Mouse (Mus musculus) embryonic facial prominence, embryonic 11.5 days (tissue): ENCODE results near the gene Rnase1. TPM values are rescaled to one million over a fixed set of nuclear protein-coding genes. Genes with fewer than 3 reads are reported as not detected.
"Not testable (repeated sequence)": the region's sequence is repeated elsewhere in the genome, so short reads cannot be mapped to it uniquely, and the experiment has no call there.

ENCODE experiments used
- ATAC-seq: fragments of 200-750 bp; cut with Nextera tagmentation; replicated peaks from 2 replicates; pipeline ENCODE4 v1.8.0; 2017; ENCODE audit warnings: low read depth; ENCODE audit not compliant: insufficient number of reproducible peaks, low FRiP score, low TSS enrichment
- DNase-seq: peaks from one replicate; pipeline ENCODE4 v3.0.0-alpha.2; 2015; ENCODE audit warnings: low spot score
- H3K27ac ChIP-seq: fragments of 300-500 bp; sonication (generic); replicated peaks from 2 replicates; pipeline ENCODE4 v1.5.1; 2014; ENCODE audit warnings: mild to moderate bottlenecking, low read depth, low read length, control low read depth
- H3K27me3 ChIP-seq: fragments of 300-500 bp; sonication (generic); 2 replicates; pipeline ENCODE4 v1.6.1; 2014; ENCODE audit warnings: mild to moderate bottlenecking, low read length, moderate library complexity, mixed read lengths; ENCODE audit not compliant: control insufficient read depth, insufficient read depth
- H3K36me3 ChIP-seq: fragments of 300-500 bp; sonication (generic); replicated peaks from 2 replicates; pipeline ENCODE4 v1.6.1; 2014; ENCODE audit warnings: low read depth, mild to moderate bottlenecking, low read length, moderate library complexity, mixed read lengths; ENCODE audit not compliant: control insufficient read depth, insufficient read depth
- H3K4me1 ChIP-seq: fragments of 300-500 bp; sonication (generic); 2 replicates; pipeline ENCODE4 v1.6.1; 2014; ENCODE audit warnings: low read length, mixed read lengths; ENCODE audit not compliant: control insufficient read depth, insufficient read depth
- H3K4me2 ChIP-seq: fragments of 300-500 bp; sonication (generic); 2 replicates; pipeline ENCODE4 v1.6.1; 2014; ENCODE audit warnings: low read depth, mild to moderate bottlenecking, control low read depth, low read length, moderate library complexity
- H3K4me3 ChIP-seq: fragments of 300-500 bp; sonication (generic); 2 replicates; pipeline ENCODE4 v1.5.1; 2014; ENCODE audit warnings: low read depth, low read length, control low read depth
- H3K9ac ChIP-seq: fragments of 300-500 bp; sonication (generic); replicated peaks from 2 replicates; pipeline ENCODE4 v1.6.1; 2014; ENCODE audit warnings: mild to moderate bottlenecking, control low read depth, low read length
- H3K9me3 ChIP-seq: fragments of 300-500 bp; sonication (generic); replicated peaks from 2 replicates; pipeline ENCODE4 v1.6.1; 2016; ENCODE audit warnings: mild to moderate bottlenecking, low read length, inconsistent platforms, mixed read lengths; ENCODE audit not compliant: control insufficient read depth
- WGBS: fragments of 180-500 bp; shearing (Covaris S2); extraction: QIAGEN DNeasy Blood & Tissue Kit; methylation state at CpG from one replicate; pipeline ENCODE4 v1.1.7; 2014; 5-methylcytosine and 5-hydroxymethylcytosine counted together
- polyA plus RNA-seq: library from polyadenylated mRNA; unstranded; fragments of >200 nt; fragmentation: Nextera tagmentation; extraction: Ambion mirVana; gene quantifications from 2 replicates; pipeline ENCODE4 v1.2.1, GENCODE M21; 2014

Rnase1 gene
- not detected in 2 replicates for polyA plus RNA-seq

- ATAC-seq (no peak), DNase-seq (no peak)
- H3K4me1 ChIP-seq = no peaks in the 10 kb centered on the region
- 61% methylated on average over 2 of the region's 2 CpGs for WGBS
- no peaks in the 10 kb centered on the region for H3K36me3 ChIP-seq
- no peaks in the 10 kb centered on the region for H3K27me3 ChIP-seq
- no peak within 1 kb of the TSS for H3K27ac ChIP-seq
- no peak within 1 kb of the TSS for H3K4me2 ChIP-seq
- no peaks in the 10 kb centered on the region for H3K9me3 ChIP-seq
- H3K9ac ChIP-seq = no peak within 1 kb of the TSS
- no peak within 1 kb of the TSS for H3K4me3 ChIP-seq
Measured at GRCm38 (mm10) chr14:51146685-51147084, at the start of gene Rnase1. Gene Rnase1, minus strand, starts transcription at chr14:51146785.

GRCm38 (mm10) chr14:51195681-51196080, 49.1 kb upstream of the Rnase1 start:
- Histone ChIP-seq H3K27ac (no peak overlapping the region), H3K36me3 (no peaks in the 10 kb centered on the region), H3K4me2 (no peak overlapping the region), H3K4me3 (no peak overlapping the region), H3K9ac (no peak overlapping the region), H3K27me3 (no peaks in the 10 kb centered on the region), H3K9me3 (no peaks in the 10 kb centered on the region), H3K4me1 (no peaks in the 10 kb centered on the region)
- WGBS = 93% methylated on average over 4 of the region's 4 CpGs
- ATAC-seq = no peak
- DNase-seq = no peak

GRCm38 (mm10) chr14:51181051-51181450, 34.5 kb upstream of the Rnase1 start:
- not testable (repeated sequence) for H3K4me2 ChIP-seq, H3K36me3 ChIP-seq, H3K4me1 ChIP-seq, DNase-seq, H3K27ac ChIP-seq, H3K27me3 ChIP-seq, H3K9ac ChIP-seq, ATAC-seq, H3K4me3 ChIP-seq, H3K9me3 ChIP-seq
- 76% methylated on average over 2 of the region's 2 CpGs for WGBS

- H3K4me3 ChIP-seq = no peak overlapping the region
- no peak overlapping the region for H3K9ac ChIP-seq
- no peak overlapping the region for H3K4me2 ChIP-seq
- no peaks in the 10 kb centered on the region for H3K9me3 ChIP-seq
- H3K27ac ChIP-seq = no peak overlapping the region
- H3K36me3 ChIP-seq = no peaks in the 10 kb centered on the region
- DNase-seq = no peak
- ATAC-seq = no peak
- no peaks in the 10 kb centered on the region for H3K27me3 ChIP-seq
- 51% methylated on average over 4 of the region's 4 CpGs for WGBS
- no peaks in the 10 kb centered on the region for H3K4me1 ChIP-seq
Measured at GRCm38 (mm10) chr14:51173843-51174242, 27.3 kb upstream of the Rnase1 start.

DNA sequence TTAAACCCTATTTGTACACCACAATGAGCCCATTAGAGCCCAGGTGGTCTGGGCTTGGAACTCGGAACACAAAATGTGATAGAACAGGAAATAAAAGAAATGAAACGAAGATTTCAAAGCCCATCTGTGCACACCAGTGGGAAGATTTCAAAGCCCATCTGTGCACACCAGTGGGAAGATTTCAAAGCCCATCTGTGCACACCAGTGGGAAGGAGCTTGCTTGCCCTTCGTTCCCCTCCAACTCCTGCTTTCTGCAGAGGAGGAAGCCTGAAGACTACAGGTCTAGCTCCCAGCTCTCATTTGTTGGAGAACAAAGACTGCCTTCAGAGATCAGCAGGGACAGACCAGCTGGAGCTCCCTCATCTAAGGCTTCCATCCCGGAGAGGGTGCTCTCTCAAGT, 26.4 kb upstream of the Rnase1 start:
- H3K27me3 ChIP-seq, H3K36me3 ChIP-seq, ATAC-seq, H3K27ac ChIP-seq, DNase-seq, H3K4me3 ChIP-seq, H3K9me3 ChIP-seq, H3K4me1 ChIP-seq, H3K9ac ChIP-seq, H3K4me2 ChIP-seq: not testable (repeated sequence)
- 51% methylated on average over 4 of the region's 4 CpGs for WGBS

DNA sequence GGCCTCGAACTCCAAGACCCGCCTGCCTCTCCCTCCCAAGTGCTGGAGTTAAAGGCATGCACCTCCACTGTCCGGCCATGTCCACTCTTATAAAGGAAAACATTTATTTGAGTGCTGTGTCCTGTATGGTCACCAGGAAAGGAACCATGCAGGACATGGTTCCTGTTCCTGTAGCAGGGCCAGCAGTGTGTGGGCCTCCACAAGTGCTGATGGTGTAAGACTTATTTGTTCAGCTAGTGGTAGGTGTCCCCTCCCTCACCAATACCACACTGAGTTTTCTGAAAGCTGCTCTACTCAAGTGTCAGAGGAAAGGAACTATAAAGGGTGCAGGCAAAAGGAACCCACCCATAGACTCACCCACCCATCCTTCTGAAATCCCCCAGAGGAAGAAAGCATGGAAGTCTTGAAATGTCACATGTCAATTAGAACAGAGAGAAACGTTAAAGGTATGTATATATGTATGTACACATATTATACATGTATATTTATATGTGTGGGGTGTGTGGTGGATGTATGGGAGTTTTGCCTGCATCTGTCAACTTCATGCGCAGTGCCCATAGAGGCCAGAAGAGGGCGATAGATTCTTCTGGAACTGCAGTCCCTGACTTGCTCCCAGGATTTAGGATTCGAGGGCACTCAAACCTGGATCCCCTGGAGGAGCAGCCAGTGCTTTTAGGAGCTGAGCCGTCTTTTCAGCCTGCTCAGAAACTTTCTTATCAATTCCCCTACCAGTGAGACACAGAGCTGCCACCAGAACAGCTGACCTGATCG, 25.7 kb upstream of the Rnase1 start:
- peak; percentile 75 for DNase-seq
- H3K4me3 ChIP-seq, H3K27ac ChIP-seq, H3K9ac ChIP-seq, H3K9me3 ChIP-seq, H3K4me2 ChIP-seq, H3K4me1 ChIP-seq, H3K27me3 ChIP-seq, ATAC-seq, H3K36me3 ChIP-seq: not testable (repeated sequence)
- 38% methylated on average over 9 of the region's 9 CpGs for WGBS

GRCm38 (mm10) chr14:51166068-51166467, 19.5 kb upstream of the Rnase1 start:
- Histone ChIP-seq H3K9me3 (no peaks in the 10 kb centered on the region), H3K27ac (no peak overlapping the region), H3K4me3 (no peak overlapping the region), H3K4me2 (no peak overlapping the region), H3K27me3 (no peaks in the 10 kb centered on the region), H3K9ac (no peak overlapping the region), H3K36me3 (no peaks in the 10 kb centered on the region), H3K4me1 (no peaks in the 10 kb centered on the region)
- DNase-seq (no peak), ATAC-seq (no peak)

GRCm38 (mm10) chr14:51165435-51165834, 18.9 kb upstream of the Rnase1 start:
- Histone ChIP-seq H3K4me1 (no peaks in the 10 kb centered on the region), H3K4me2 (no peak overlapping the region), H3K4me3 (no peak overlapping the region), H3K27ac (no peak overlapping the region), H3K27me3 (no peaks in the 10 kb centered on the region), H3K9me3 (no peaks in the 10 kb centered on the region), H3K36me3 (no peaks in the 10 kb centered on the region), H3K9ac (no peak overlapping the region)
- WGBS = 87% methylated on average over 1 of the region's 1 CpGs
- DNase-seq (no peak), ATAC-seq (no peak)
